Mouse (Mus musculus) adrenal gland, postnatal 25 days (tissue): ENCODE results near the gene Specc1l. TPM values are rescaled to one million over a fixed set of nuclear protein-coding genes. Genes with fewer than 3 reads are reported as not detected.

Experiments used
- DNase-seq: peaks from one replicate; pipeline ENCODE4 v3.0.0; 2021; ENCODE audit warnings: mixed read lengths
- total RNA-seq: library from RNA; stranded (reverse); gene quantifications from 2 replicates; pipeline ENCODE4 v1.2.3, GENCODE M21; 2021

The Specc1l gene
- total RNA-seq, 1 experiment from 2014 or later = 63.5 TPM

DNA sequence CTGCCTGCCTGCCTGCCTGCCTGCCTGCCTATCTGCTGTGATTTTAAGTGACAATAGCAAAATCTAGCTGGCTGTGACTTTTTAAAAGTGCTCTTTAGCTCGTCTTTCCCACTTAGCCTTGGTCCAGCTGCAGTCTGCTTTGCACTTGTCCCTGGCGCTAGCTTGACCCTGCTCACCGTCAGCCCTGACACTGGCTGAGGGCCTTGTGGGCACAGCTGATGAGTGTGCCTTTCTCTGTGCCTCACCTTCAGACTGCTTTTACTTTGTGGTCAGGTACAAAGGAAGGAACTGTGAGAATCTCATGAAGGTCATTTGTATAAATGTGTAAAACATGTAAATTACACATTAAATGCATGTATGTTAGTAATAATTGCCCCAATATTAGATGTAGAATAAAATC lies 12.3 kb downstream of the Specc1l start:
- DNase-seq = no peak

GRCm38 (mm10) chr10:75224630-75225029 lies 12.8 kb downstream of the Specc1l start:
- DNase-seq = no peak

DNA sequence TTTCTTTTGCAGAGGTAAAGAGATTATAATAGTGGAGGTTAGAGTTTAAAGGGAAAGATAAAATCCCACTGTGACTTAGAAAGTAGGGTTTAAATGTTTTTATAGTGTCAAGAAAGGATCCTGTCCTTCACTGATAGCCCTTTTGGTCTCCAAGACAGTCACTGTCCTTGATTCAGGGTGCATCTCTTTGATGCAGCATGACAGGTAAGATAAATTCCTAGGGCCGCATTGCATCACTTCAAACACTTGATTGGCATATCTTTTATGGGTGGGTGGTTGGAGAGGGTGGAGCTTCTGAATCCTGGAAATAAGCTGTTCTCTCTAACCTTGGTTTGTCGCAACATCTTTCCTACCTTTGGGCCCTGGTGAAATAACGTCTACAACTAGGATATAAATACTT lies 15.5 kb downstream of the Specc1l start:
- DNase-seq = no peak

DNA sequence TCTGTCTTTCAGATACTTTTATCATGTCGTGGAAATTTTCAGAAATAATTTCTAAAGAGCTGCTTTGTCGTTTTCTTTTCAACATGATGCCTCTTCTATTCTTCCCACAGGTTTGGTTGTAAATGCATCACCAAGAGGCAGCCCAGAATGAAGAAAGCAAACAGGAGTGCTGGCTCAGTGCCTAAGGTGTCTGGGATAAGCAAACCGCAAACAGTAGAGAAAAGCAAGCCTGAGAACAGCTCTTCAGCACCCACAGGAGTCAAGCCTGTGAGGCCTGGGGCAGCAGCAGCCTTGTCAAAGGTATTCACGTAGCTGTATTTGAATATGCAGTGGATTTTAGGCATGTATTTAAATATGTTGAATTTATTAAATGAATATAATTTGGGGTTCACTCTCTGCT lies 18.7 kb downstream of the Specc1l start:
- no peak for DNase-seq

- DNase-seq = no peak
Observed at GRCm38 (mm10) chr10:75231876-75232275, 20.0 kb downstream of the Specc1l start.

DNA sequence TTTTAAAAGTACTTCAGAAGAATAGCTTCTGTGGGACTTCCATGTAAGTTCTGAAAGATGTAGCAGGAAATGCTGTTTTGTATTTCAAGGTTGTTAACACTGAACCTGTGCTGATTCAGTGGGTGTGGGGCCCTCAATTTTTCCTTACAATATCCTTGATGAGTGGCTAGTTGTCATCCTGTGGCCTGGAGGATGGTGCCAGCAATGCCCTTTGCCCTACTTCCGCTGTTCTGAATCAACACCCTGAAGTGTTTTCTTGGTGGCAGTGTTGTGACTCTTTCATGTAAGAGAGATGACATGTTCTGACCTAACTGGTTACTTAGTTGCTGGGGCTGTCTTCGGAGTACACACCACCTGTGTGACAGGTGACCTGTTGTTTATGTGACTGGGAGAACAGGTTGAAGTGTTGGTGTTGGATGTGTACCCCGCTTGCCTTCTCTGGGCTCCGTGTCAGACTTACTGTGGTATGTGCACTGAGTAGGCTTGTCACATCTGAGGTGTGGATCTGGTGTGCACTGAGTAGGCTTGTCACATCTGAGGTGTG lies 20.8 kb downstream of the Specc1l start:
- no peak for DNase-seq

DNA sequence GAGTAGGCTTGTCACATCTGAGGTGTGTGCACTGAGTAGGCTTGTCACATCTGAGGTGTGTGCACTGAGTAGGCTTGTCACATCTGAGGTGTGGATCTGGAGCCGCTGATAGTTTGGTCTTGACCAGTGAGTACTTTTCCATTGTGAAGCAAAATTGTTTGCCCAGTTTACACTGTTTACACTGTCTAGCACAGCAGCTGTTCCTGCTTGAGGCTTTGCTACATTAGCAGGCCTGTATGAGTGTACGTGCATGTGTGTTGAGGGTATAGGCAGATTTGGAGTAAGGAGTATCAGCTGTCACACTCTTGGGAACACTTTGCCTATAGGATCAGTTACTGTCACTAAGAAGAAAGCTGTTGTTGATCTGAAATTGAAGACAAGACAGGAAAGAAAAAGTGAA lies 21.6 kb downstream of the Specc1l start:
- DNase-seq = no peak

GRCm38 (mm10) chr10:75235726-75236125 lies 23.9 kb downstream of the Specc1l start:
- no peak for DNase-seq

- DNase-seq = no peak
Observed at GRCm38 (mm10) chr10:75236156-75236555, 24.3 kb downstream of the Specc1l start.

DNA sequence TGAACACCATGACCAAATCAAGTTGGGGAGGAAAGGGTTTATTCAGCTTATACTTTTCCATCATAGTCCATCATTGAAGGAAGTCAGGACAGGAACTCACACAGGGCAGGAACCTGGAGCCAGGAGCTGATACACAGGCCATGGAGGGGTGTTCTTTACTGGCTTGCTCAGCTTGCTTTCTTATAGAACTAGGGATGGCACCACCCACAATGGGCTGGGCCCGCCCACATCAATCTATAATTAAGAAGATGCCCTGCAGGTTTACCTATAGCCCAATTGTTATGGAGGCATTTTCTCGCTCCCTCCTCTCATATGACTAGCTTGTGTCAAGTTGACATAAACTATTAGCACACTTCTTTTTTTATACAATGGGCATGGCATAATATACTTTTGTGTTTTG lies 25.3 kb downstream of the Specc1l start:
- DNase-seq = no peak

GRCm38 (mm10) chr10:75240583-75241250 lies 28.8 kb downstream of the Specc1l start:
- no peak for DNase-seq

DNA sequence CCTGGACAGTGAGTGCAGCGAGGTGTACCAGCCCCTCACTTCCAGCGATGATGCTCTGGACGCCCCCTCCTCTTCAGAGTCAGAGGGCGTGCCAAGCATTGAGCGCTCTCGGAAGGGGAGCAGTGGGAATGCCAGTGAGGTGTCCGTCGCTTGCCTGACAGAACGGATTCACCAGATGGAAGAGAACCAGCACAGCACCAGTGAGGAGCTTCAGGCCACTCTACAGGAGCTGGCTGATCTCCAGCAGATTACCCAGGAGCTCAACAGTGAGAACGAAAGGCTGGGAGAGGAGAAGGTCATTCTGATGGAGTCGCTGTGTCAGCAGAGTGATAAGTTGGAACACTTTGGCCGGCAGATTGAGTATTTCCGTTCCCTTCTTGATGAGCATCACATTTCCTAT lies 33.9 kb downstream of the Specc1l start:
- DNase-seq = no peak

DNA sequence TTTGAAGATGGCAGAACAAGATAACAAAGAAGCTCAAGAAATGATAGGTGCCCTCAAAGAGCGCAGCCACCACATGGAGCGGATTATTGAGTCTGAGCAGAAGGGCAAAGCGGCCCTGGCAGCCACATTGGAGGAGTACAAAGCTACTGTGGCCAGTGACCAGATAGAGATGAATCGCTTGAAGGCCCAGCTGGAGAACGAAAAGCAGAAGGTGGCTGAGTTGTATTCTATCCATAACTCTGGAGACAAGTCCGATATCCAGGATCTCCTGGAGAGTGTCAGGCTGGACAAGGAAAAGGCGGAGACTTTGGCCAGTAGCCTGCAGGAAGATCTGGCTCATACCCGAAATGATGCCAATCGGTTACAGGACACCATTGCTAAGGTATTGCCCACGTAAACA lies 34.5 kb downstream of the Specc1l start:
- no peak for DNase-seq

DNA sequence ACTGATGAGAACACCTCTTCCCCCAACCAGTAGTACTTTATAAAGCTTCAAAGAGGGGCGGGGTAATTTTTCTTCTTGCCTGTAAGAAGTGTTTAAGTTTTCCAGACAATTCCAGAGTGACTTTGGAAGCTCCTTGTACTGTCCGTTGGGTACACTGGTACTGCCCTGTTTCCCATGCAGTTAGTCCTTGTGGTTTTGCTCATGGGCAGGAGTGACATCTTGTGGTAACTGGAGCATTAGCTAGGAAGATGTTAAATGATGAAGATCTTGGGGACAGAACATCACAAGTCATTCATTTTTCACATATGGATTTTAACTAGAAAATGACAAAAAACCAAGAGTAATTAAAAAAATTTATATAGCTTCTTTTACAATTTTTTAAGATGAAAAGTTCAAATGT lies 39.1 kb downstream of the Specc1l start:
- DNase-seq = no peak

GRCm38 (mm10) chr10:75252301-75253022 lies 40.6 kb downstream of the Specc1l start:
- DNase-seq = no peak

- DNase-seq = no peak
Observed at GRCm38 (mm10) chr10:75255091-75255490, 43.2 kb downstream of the Specc1l start.

- no peak for DNase-seq
Observed at GRCm38 (mm10) chr10:75257401-75257800, 45.5 kb downstream of the Specc1l start.

DNA sequence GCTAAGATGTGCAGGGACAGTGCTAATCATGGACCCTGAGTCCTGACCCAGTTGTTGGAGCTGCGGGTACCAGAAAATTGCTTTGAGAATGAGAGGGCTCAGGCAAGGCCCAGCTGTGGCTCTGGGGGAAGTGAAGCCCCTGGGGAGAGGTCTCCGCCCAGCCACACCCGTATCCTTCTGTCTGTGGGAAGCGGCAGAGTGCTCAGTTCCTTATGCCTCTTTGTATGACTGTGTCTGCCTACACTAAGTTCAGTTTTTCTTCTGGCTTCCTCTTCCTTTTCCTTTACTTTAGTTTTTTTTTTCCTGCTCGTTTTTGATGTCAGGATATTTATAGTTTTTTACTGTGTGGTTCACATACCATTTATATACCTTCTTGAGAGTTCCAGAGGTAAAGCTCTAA lies 46.4 kb downstream of the Specc1l start:
- DNase-seq = no peak

DNA sequence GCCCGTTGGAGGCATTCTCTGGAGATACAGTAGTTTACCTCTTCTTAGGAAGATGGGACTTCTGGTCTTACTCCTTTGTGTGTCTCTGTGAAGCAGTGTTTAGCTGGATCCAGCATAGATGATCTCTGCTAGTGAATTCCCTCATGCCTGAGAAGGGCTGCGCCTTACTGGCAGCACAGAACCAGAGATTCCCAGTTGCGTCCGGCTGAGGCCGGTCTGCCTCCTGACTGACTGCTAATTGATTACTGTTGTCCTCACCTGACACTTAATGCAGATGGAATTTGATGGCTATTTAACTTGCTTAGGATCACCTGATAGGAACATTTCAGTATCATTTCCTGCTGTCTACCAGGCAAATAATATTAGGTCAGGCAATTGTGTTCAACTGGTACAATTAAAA lies 49.4 kb downstream of the Specc1l start:
- DNase-seq = no peak

DNA sequence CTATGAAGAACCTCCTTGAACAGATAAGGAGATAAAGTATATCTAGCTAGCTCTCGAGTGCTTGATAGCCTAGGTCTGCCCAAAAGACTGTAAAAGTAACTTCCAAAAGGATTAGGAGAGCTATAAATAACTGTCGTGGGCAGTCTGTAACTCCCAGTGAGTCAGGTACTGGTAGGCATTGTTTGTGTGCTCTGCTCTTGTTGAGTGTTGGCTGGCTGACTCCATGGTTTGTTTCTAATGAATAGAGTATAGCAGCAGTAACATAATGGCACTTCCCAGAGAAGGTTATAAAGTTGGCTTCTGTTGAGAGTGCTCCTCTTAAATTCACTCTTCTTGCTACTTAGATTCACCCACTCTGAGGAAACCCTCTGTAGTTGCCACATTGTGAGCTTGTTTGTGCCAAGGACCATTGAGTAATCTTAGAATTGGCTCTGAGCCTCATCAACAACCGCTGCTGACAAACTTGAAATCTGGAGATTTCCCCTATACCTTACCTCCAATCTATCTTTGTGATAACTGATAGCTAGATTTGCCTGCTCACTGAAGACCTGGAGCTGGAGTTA lies 53.2 kb downstream of the Specc1l start:
- DNase-seq = no peak

- no peak for DNase-seq
Observed at GRCm38 (mm10) chr10:75273020-75273419, 61.1 kb downstream of the Specc1l start.

GRCm38 (mm10) chr10:75276427-75277013 lies 64.6 kb downstream of the Specc1l start:
- no peak for DNase-seq

GRCm38 (mm10) chr10:75277501-75277900 lies 65.6 kb downstream of the Specc1l start:
- DNase-seq = no peak
